Mouse (Mus musculus) spleen, postnatal 4 days (tissue): ENCODE results near the gene Xpnpep3.
"Not testable (repeated sequence)": the region's sequence is repeated elsewhere in the genome, so short reads cannot be mapped to it uniquely, and the experiment has no call there.

Experiments
- DNase-seq, 2 experiments: peaks; one replicate each; pipeline ENCODE4 v3.0.0; 2022; ENCODE audit warnings: low spot score in 2 of 2

Xpnpep3 gene

GRCm38 (mm10) chr15:81480284-81480683, 80.3 kb downstream of the Xpnpep3 start:
- DNase-seq: not testable (repeated sequence)

DNA sequence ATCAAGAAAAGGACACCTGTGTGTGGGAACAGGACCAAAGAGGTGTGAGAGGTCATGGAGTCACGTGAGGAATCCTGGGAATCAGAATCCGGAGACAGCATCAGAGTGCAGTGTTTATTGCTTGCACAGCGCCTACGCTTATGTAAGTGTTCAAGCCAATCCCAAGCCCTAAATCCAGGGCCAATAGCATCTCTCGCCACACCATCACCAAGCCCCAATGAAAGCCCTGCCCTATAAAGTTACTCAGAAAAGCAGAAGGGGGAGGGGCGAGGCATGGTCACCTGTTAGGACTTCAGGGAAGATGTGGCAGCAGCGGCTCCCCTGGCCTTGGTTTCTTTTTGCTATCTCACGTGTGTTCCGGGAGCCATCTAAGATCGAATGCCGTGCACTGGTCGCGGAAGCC, 81.0 kb downstream of the Xpnpep3 start:
- peak; percentile 67 to 78 for DNase-seq

DNA sequence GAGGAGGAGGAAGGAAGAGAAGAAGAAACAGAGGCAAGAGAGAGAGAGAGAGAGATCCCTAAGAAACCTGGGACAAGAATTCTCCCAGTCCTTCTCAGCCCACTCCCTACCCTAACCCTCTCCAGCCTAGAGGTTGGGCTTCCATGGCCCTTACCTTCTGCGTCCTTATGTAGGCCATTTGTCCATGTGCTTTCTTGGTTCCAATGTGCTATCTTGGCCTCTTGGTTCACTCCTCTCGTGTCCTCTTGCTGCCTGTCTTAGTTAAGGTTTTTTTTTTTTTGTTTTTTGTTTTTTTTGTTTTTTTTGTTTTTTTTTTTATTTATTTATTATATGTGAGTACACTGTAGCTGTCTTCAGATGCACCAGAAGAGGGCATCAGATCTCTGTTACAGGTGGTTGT, 83.0 kb downstream of the Xpnpep3 start:
- no peak for DNase-seq

DNA sequence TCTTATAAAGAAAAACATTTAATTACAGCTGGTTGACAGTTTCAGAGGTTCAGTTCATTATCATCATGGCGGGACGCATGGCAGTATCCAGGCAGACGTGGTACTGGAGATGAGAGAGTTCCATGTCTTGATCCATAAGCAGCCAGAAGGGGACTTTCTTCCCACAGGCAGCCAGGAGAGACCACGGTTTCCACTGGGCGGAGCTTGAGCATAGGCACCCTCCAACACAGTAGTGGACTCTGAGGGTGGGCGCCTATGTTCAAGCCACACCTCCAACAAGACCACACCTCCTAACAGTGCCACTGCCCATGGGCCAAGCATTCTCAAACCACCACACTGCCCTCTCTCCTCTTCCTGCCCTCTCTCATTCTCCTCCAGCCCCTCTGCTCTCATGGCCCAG, 83.8 kb downstream of the Xpnpep3 start:
- DNase-seq: no peak

DNA sequence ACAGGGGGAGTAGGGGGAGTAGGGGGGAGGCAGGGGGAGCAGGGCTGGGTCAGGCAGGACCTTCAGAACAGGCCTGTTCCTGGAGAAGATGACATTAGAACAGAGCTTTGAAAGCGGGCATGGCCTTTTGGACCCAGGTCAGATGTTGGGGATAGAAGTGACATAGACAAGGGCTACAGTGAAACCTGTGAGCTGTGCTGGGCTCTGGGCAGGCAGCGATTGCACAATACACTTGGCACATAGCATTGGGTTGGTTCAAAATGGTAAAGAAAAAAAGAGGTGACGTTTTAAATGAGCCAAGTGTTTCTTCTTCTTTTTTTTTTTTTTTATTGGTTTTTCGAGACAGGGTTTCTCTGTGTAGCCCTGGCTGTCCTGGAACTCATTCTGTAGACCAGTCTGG, 85.5 kb downstream of the Xpnpep3 start:
- DNase-seq: no peak

DNA sequence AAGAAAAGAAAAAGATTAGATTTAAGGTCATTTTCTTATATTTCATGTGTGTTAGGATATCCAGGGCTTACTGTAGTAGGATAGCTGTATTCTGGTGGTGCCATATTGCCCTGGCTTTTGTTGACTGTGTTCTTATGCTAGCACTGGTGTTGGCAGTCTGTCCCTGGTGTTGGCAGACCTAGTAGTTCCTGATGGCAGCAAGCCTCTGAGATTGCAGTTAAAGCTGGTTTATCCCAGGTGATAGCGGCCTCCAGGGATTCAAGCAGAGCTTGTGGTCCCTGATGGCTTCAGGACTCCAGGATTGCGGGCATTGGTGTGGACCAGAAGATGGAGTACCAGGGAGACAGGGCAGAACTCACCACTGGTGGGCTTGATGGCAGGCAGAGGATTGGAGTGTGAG, 103.5 kb downstream of the Xpnpep3 start:
- DNase-seq: no peak

GRCm38 (mm10) chr15:81503995-81504394, 104.1 kb downstream of the Xpnpep3 start:
- DNase-seq: no peak
